Mouse (Mus musculus) thymus, adult 2 months (tissue): ENCODE data around the gene Cntnap2. TPM values are rescaled to one million over a fixed set of nuclear protein-coding genes. Genes with fewer than 3 reads are reported as not detected.

ENCODE experiments used
- DNase-seq: peaks from one replicate; pipeline ENCODE4 v3.0.0; 2021
- H3K27ac ChIP-seq: fragments of 200-500 bp; 2 replicates; pipeline ENCODE4 v1.5.1; 2012; ENCODE audit warnings: low read length, control low read depth; ENCODE audit not compliant: control insufficient read depth, insufficient read depth
- H3K27me3 ChIP-seq: fragments of 200-500 bp; 2 replicates; pipeline ENCODE4 v1.6.1; 2012; ENCODE audit warnings: mild to moderate bottlenecking, low read length, moderate library complexity, mixed read lengths; ENCODE audit not compliant: control insufficient read depth, insufficient read depth
- H3K36me3 ChIP-seq: fragments of 200-500 bp; 2 replicates; pipeline ENCODE4 v1.6.1; 2012; ENCODE audit warnings: mild to moderate bottlenecking, low read length, moderate library complexity; ENCODE audit not compliant: control insufficient read depth, insufficient read depth
- H3K4me1 ChIP-seq: fragments of 200-500 bp; replicated peaks from 2 replicates; pipeline ENCODE4 v1.6.1; 2012; ENCODE audit warnings: low read length; ENCODE audit not compliant: control insufficient read depth, insufficient read depth
- H3K4me3 ChIP-seq: fragments of 200-500 bp; 2 replicates; pipeline ENCODE4 v1.5.1; 2012; ENCODE audit warnings: mild to moderate bottlenecking, low read length, control low read depth, moderate library complexity; ENCODE audit not compliant: control insufficient read depth, insufficient read depth
- CTCF ChIP-seq: fragments of 200-500 bp; IDR thresholded peaks from 2 replicates; pipeline ENCODE4 v1.5.1; 2012; ENCODE audit warnings: mild to moderate bottlenecking, control low read depth, low read length, moderate library complexity, borderline replicate concordance; ENCODE audit not compliant: control insufficient read depth, poor library complexity, insufficient read depth; ENCODE audit errors: extremely low read depth
- POLR2A ChIP-seq: fragments of 200-500 bp; IDR thresholded peaks from 2 replicates; pipeline ENCODE4 v1.6.1; 2012; ENCODE audit warnings: mild to moderate bottlenecking, low read length, control low read depth, moderate library complexity; ENCODE audit not compliant: control insufficient read depth, poor library complexity, insufficient read depth; ENCODE audit errors: extremely low read depth
- WGBS: fragments of 180-500 bp; shearing (Covaris S2); methylation state at CpG from one replicate; pipeline ENCODE4 v1.1.7; 2018; 5-methylcytosine and 5-hydroxymethylcytosine counted together
- polyA plus RNA-seq: library from polyadenylated mRNA; depleted of rRNA; stranded (reverse); fragments of >200 nt; gene quantifications from 2 replicates; pipeline ENCODE4 v1.2.3, GENCODE M21; 2012

Gene Cntnap2
- polyA plus RNA-seq, 1 experiment = 1.0 TPM

DNA sequence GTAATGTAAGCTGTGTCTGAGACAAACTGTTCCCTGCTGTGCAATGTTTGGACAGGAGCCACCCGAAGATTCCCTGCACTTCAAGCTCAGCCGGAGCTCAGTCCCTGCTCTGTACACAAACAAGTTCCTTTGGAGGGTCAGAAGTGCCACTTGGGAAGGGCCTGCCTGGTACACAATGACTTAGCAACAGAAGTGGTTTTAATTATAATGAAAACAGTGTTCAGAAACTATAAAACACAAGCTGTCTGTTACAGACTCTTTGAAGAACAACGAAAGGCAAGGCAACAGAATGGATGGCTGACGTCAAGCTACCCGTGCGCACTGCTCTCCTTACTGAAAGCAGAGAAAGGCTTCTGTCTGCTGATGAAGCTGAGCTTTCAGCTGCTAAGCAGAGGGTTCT, 2259.5 kb downstream of the Cntnap2 start:
- 0 out of 2 replicates have a peak, but pooled peaks cover 3% of the 10 kb centered on the region for H3K4me1 ChIP-seq
- H3K27ac ChIP-seq = no peak overlapping the region
- no peak for DNase-seq
- TF ChIP-seq CTCF (no peak), POLR2A (no peak)
- WGBS = 90% methylated on average over 6 of the region's 6 CpGs
- no peak overlapping the region for H3K4me3 ChIP-seq
- no peaks in the 10 kb centered on the region for H3K27me3 ChIP-seq
- no peaks in the 10 kb centered on the region for H3K36me3 ChIP-seq

DNA sequence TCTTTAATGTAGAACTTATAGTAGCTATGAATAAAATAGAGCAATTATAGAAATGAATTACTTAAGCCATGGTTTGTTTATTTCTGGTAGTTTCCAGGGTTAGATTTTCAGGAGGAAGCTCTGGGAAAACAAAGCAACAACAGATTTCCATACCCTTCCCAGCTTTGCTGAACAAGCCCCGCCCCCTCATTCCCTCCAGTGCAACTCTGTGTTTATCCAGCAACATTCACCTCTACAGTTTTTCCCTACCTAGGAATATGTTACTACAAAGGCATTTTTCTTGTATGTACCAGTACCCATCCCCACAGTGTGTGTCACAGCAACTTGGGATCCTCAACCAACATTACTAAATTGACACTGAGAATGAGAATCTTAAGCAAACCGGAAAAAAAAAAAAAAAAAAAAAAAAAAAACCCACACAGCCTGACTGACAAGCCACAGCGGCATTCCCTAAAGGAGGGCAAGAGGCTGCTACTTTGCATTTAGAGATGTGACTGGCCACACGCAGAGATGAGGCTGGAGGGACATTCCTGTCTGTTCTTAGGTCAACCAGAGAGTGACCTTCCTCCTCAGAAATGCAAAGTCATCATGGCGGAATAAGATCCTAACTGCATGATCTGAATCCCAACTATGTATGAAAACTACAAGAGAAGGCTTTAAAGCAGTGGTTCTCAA, 2260.3 kb downstream of the Cntnap2 start:
- H3K4me3 ChIP-seq = no peak overlapping the region
- H3K27me3 ChIP-seq = no peaks in the 10 kb centered on the region
- DNase-seq = no peak
- 87% methylated on average over 5 of the region's 5 CpGs for WGBS
- no peak overlapping the region for H3K27ac ChIP-seq
- no peaks in the 10 kb centered on the region for H3K36me3 ChIP-seq
- TF ChIP-seq POLR2A (no peak), CTCF (no peak)
- 0 out of 2 replicates have a peak, but pooled peaks cover 3% of the 10 kb centered on the region for H3K4me1 ChIP-seq

DNA sequence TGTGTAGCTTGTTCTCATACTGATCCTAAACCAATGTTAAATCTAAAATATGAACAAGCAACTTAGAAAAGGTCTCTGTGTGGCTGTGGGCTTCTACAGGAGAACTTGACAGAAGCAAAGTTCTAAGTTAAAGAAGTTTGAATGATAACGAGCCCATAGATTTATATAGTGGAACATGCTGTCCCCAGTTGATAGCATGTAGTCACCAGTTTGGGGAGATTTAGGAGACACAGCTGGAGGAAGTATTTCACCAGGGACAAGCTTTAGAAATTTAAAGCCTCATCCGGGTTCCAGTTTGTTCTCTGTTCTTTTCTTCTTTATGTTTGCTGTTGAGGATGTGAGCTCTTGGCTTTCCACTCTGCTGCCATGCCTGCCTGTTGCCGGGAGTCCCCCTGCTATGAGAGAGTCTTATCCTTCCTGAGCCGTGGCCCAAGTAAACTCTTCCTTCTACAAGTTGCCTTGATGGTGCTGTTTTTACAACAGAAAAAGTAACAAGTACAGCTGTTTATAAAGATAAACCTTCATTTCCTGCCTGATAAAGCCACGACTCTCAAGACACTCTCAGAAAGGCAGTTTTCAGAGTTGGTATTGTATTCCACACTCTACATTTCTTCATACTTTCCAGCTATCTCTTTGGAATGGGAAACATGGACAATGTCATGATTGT, 2264.1 kb downstream of the Cntnap2 start:
- 26% methylated on average over 5 of the region's 5 CpGs for WGBS
- H3K4me1 ChIP-seq = no peaks in the 10 kb centered on the region
- TF ChIP-seq CTCF (no peak), POLR2A (no peak)
- no peaks in the 10 kb centered on the region for H3K36me3 ChIP-seq
- no peak overlapping the region for H3K27ac ChIP-seq
- no peak for DNase-seq
- H3K4me3 ChIP-seq = no peak overlapping the region
- no peaks in the 10 kb centered on the region for H3K27me3 ChIP-seq

DNA sequence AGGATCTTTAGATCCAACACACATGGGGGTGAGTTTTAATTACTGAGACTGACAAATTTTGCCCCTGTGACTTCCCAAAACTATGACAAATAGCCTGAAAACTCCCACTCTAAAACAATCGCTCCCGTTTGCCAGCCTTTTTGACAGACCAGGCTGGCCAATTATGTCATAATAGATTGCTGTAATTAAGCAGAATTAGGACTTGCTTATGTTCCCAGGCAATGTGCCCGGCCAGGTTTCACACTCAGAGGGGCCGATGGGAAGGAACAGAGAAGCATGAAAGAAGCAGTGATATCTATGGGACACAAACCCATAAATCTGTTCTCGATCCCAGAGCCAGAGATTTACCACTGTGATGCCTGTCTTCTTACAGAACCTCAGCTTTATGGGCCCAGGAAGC, 2264.7 kb downstream of the Cntnap2 start:
- TF ChIP-seq POLR2A (no peak), CTCF (no peak)
- H3K4me3 ChIP-seq = no peak overlapping the region
- no peak overlapping the region for H3K27ac ChIP-seq
- no peaks in the 10 kb centered on the region for H3K27me3 ChIP-seq
- no peak for DNase-seq
- H3K4me1 ChIP-seq = no peaks in the 10 kb centered on the region
- no peaks in the 10 kb centered on the region for H3K36me3 ChIP-seq
- 90% methylated on average over 5 of the region's 5 CpGs for whole genome bisulfite sequencing

DNA sequence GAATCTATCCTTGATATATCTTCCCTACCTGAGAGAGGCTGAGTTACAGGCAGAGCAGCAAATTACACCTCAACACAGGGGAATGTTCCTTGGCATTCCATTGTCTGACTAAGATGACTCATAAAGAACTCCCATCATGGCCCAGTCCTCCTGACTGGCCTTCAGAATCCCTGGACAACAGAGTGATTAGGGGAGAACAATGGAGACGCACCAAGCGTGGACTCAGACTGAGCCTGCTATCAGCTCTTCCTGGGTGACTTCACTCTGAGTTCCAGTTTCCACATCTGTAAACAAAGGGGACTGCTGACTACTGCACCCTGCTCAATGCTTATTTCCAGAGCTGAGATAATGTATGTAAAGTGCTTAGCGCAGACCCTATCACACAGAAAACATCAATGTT, 2269.1 kb downstream of the Cntnap2 start:
- WGBS = 98% methylated on average over 3 of the region's 3 CpGs
- H3K4me1 ChIP-seq = no peaks in the 10 kb centered on the region
- TF ChIP-seq POLR2A (no peak), CTCF (no peak)

DNA sequence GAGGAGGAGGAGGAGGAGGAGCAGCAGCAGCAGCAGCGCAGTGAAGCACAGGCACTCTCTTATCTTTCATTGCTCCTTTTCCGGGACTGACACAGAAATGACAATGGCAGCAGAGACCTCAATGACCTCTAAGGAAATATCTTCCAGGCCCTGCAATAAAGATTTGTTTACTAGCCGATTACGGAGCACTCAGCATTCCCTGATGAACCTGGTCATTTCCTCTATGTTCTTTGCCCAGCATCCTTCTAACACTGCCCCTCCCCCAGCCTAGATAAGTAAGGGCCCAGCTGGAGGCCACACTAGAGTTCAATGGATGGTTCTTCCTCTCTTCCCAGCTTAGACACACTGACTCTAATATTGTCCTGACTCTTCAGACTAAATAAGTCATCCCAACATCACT, 2270.1 kb downstream of the Cntnap2 start:
- Histone ChIP-seq H3K4me3 (no peak overlapping the region), H3K27ac (no peak overlapping the region), H3K27me3 (no peaks in the 10 kb centered on the region), H3K36me3 (no peaks in the 10 kb centered on the region), H3K4me1 (no peaks in the 10 kb centered on the region)
- WGBS = 71% methylated on average over 4 of the region's 4 CpGs
- no peak for TF ChIP-seq POLR2A
- TF ChIP-seq CTCF = no peak
- DNase-seq = no peak

More for the DNA sequence above, 2269.1 kb downstream of the Cntnap2 start:
- Histone ChIP-seq H3K27ac (no peak overlapping the region), H3K4me3 (no peak overlapping the region), H3K36me3 (no peaks in the 10 kb centered on the region), H3K27me3 (no peaks in the 10 kb centered on the region)
- DNase-seq = no peak

DNA sequence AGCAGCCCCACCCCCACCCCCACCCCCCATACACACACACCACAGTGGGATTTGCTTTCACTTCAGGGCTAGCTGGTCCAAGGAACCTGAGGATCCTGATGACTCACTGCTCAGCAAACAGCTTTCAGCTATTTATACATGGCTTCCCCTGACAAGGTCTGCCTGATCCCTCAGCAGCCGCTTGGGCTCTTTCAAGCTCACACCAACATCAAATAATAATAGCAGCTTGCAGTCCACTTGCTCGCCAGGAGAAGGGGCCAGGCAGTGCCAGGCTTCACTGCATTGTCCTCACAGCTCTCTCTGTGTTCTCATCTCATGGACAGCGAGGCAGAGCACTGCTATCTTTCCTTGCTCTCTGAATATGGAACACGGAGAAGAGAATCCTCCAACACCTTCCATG, 2273.9 kb downstream of the Cntnap2 start:
- Histone ChIP-seq H3K27ac (no peak overlapping the region), H3K4me3 (no peak overlapping the region), H3K4me1 (no peaks in the 10 kb centered on the region), H3K27me3 (no peaks in the 10 kb centered on the region), H3K36me3 (no peaks in the 10 kb centered on the region)
- DNase-seq = no peak
- no peak for TF ChIP-seq CTCF
- TF ChIP-seq POLR2A = no peak
- WGBS = 86% methylated on average over 4 of the region's 4 CpGs

DNA sequence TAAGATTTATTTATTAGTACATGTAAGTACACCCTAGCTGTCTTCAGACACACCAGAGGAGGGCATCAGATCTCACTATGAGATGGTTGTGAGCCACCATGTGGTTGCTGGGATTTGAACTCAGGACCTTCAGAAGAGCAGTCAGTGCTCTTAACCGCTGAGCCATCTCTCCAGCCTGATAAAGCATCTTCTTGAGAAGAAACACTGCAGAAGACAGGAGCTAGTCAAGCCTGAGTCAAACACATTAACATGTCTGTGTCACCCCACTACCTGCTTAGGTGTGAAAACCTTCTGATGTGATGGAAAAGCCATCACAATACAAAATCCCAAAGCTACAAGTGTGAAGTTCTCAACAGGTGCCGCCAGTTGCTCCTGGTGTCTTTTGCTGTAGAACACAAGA, 2275.2 kb downstream of the Cntnap2 start:
- Histone ChIP-seq H3K4me1 (no peaks in the 10 kb centered on the region), H3K27ac (no peak overlapping the region), H3K4me3 (no peak overlapping the region), H3K36me3 (no peaks in the 10 kb centered on the region), H3K27me3 (no peaks in the 10 kb centered on the region)
- TF ChIP-seq POLR2A (no peak), CTCF (no peak)
- no peak for DNase-seq
- WGBS = 95% methylated on average over 2 of the region's 2 CpGs
